In genomic region chr6:87040971-87041370, GRCm38 (mm10) we compare ENCODE assay signal across 8 mouse cellular contexts. TPM values are rescaled to one million over a fixed set of nuclear protein-coding genes. Genes with fewer than 3 reads are reported as not detected.
A peak's percentile ranks its signal among the peaks of the same experiment; 100 is the strongest.
DNase-seq lines count a peak whose midpoint lies in the region; ATAC-seq lines count a peak whose summit lies in the region.

No protein-coding gene starts in this region.

- H3K9me3 ChIP-seq in lung, embryonic 16.5 days (ENCODE audit: control insufficient read depth, low read length): no peaks in the 10 kb centered on the region
- H3K9me3 ChIP-seq in intestine, embryonic 16.5 days (ENCODE audit: control insufficient read depth, low read length): no peaks in the 10 kb centered on the region

- H3K27ac ChIP-seq in lung, embryonic 16.5 days (ENCODE audit: low read length): peak overlapping the region; percentile 100
- H3K27ac ChIP-seq in intestine, embryonic 16.5 days (ENCODE audit: low read length): peak overlapping the region; percentile 10; the same call in 1 of the 2 replicates

- WGBS in lung, embryonic 16.5 days: 55% methylated on average over 4 of the region's 4 CpGs
- WGBS in intestine, embryonic 16.5 days: 76% methylated on average over 4 of the region's 4 CpGs

- H3K9ac ChIP-seq in lung, embryonic 16.5 days (ENCODE audit: low read length): no peak overlapping the region
- no peak overlapping the region for H3K9ac ChIP-seq in intestine, embryonic 16.5 days (ENCODE audit: low read depth, low read length)

- DNase-seq in embryo, embryonic 10 days (ENCODE audit: low spot score): peak; percentile 12
- no peak for DNase-seq in embryo, embryonic 9.5 days (ENCODE audit: extremely low spot score)
- DNase-seq in lung, postnatal 10 days: no peak
- peak; percentile 46 to 56 for DNase-seq in thymus, postnatal 10 days (ENCODE audit: low spot score in 2 of 2)
- no peak for DNase-seq in ovary, postnatal 36 days (ENCODE audit: low spot score)
- DNase-seq in gastrocnemius, postnatal 36 days: no peak

- H3K4me2 ChIP-seq in lung, embryonic 16.5 days (ENCODE audit: low read depth, low read length): no peak overlapping the region
- no peak overlapping the region for H3K4me2 ChIP-seq in intestine, embryonic 16.5 days (ENCODE audit: low read depth, low read length)

- H3K36me3 ChIP-seq in lung, embryonic 16.5 days (ENCODE audit: control insufficient read depth, insufficient read depth, low read length): no peaks in the 10 kb centered on the region
- H3K36me3 ChIP-seq in intestine, embryonic 16.5 days (ENCODE audit: control insufficient read depth, insufficient read depth, low read length): no peaks in the 10 kb centered on the region

- peaks cover 13% of the 10 kb centered on the region for H3K4me1 ChIP-seq in lung, embryonic 16.5 days (replicated peaks; ENCODE audit: control insufficient read depth, insufficient read depth, low read length)
- H3K4me1 ChIP-seq in intestine, embryonic 16.5 days (ENCODE audit: control insufficient read depth, insufficient read depth, low read length): peaks cover 15% of the 10 kb centered on the region

- H3K27me3 ChIP-seq in lung, embryonic 16.5 days (ENCODE audit: control insufficient read depth, insufficient read depth, low read depth, low read length): no peaks in the 10 kb centered on the region
- no peaks in the 10 kb centered on the region for H3K27me3 ChIP-seq in intestine, embryonic 16.5 days (replicated peaks; ENCODE audit: control insufficient read depth, insufficient read depth, low read length)

- ATAC-seq in lung, embryonic 16.5 days (ENCODE audit: low read depth): no peak
- no peak for ATAC-seq in intestine, embryonic 16.5 days

- intact Hi-C loops in gastrocnemius, postnatal 36 days (cut with DNase I): no loop called here

- no peak overlapping the region for H3K4me3 ChIP-seq in lung, embryonic 16.5 days (ENCODE audit: low read length)
- H3K4me3 ChIP-seq in intestine, embryonic 16.5 days (ENCODE audit: low read length): no peak overlapping the region

RNA-seq across cellular contexts. Expression of gene Gfpt1, which starts 1.7 kb away (rescaled TPM):
- 24.1 and 24.5 TPM in 2 replicates for polyA plus RNA-seq in lung, embryonic 16.5 days (2015; fragmentation: Nextera tagmentation; extraction: Ambion mirVana)
- polyA plus RNA-seq in intestine, embryonic 16.5 days (2015; fragmentation: Nextera tagmentation; extraction: Ambion mirVana): 24.7 and 25.7 TPM in 2 replicates
- 10 to 100 TPM; 23.7 to 27.7 TPM for total RNA-seq in gastrocnemius, postnatal 36 days (2021)

RNA-seq across cellular contexts. Expression of gene Nfu1, which starts 31.9 kb away (rescaled TPM):
- polyA plus RNA-seq in lung, embryonic 16.5 days (2015; fragmentation: Nextera tagmentation; extraction: Ambion mirVana): 81.0 and 92.1 TPM in 2 replicates
- polyA plus RNA-seq in intestine, embryonic 16.5 days (2015; fragmentation: Nextera tagmentation; extraction: Ambion mirVana): 110 and 114 TPM in 2 replicates
- 10 to 100 TPM; 55.8 to 56.2 TPM for total RNA-seq in gastrocnemius, postnatal 36 days (2021)

Comparison
In these comparisons a context has a peak if more than half of its experiments do, and no peak if none do; other contexts are left out.
1. DNase-seq: peak in embryo, embryonic 10 days (single experiment) and thymus, postnatal 10 days (2 of 2); none in embryo, embryonic 9.5 days (single experiment), lung, postnatal 10 days (single experiment), ovary, postnatal 36 days (single experiment) and gastrocnemius, postnatal 36 days (0 of 2).